Mouse (Mus musculus) right cerebral cortex, postnatal 14 days (tissue): ENCODE data around the gene Fam210b.
"Not testable (repeated sequence)": the region's sequence is repeated elsewhere in the genome, so short reads cannot be mapped to it uniquely, and the experiment has no call there.

ENCODE experiments used
- DNase-seq: peaks from one replicate; pipeline ENCODE4 v3.0.0; 2022

Fam210b gene

DNA sequence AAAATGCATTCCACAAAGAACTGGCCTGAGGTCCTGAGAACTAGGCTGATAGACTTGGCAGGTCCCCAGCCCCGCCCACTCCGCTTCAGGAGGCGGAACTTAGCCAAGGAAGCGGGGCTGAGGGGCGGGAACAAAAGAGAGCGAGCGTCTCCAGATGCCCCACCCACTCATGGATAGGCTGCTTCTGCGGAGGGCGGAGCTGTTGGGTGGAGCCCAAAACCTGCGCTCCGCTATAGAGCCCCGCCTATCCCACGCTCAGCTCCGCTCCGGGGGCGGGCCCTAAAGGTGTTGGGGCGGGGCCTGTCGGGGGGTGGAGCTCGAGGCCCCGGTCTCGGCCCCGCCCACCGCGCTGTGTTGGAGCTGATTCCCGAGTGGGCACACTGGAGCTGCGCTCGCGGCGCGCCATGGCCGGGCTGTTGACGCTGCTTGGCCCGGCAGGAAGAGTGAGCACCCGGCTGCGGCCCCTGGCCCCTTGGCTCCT, at the start of gene Fam210b:
Fam210b (plus strand) TSS at position 308 of the 481 bp plus-strand sequence.
- peak; percentile 93 for DNase-seq

DNA sequence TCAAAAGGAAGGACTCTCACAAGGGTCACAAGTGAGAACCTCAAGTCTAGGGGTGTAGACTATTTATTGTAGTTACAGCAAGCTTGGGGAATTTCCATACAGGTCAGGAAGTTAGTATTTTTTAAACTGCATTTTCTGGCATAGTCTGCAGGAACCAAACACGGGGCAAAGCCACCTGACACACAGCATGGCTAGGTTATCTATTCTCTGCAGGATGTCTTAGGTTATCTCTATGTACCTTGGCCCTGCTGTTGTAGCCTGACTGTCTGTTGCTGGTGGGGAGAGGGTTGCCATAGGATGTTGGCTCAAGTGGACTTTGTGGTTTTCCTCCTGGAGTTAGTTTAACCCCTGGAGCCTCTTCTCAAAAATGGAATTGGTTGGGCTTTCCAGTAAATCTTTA, 47.3 kb upstream of the Fam210b start:
- DNase-seq, result no peak

DNA sequence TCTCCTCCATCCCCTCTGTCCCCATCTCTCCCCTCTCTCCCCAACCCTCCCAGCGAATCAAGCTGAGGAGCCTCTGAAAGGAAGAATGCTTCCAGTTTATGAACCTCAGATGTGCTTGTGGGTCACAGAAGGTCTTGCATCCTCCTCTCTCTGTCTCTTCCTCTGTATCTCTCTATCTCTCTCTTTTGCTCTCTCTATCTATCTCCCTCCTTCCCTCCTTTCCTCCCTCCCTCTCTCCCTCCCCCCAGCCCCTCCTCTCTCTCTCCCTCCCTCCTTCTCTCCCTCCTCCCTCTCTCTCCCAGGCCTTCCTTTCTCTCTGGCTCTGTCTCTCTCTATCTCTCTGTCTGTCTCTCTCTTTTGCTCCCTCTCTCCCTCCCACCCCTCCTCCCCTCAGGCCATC, 46.8 kb upstream of the Fam210b start:
- DNase-seq, result no peak

DNA sequence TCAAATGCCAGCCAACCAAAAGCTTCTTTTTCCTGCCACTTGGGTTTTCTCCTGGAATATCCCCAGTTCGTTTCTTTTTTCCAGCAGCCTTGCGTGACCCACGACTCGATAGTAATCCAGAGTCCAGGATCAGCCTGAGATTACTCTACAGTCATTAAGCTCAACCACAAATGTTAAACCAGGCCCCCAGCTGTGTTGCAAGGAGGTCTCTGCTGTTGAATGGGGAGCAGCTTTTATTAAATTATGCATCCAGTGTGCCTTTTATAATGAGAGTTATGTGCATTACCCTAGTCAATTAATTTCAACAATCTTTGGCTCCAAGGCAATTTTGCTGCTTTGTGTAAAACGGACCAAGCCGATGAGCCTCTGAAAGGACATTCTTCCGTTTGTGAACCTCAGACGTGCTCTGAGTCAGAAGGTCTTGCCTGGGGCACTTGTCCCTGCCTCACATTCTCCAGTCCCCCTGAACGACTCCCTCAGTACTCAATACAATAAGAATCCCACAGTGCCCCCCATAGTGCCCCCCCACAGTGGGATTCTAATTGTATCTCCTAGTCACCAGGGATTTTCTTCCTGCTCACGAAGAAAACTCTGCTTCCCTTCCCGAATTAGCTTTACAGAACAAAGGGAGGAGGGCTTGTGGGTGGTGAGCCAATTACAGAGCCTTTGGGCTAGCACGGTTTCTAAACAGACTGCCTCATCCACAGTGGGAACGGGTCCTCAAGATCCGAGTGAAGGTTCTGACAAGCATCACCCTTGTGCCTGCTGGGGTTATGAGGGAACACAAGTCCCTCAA, 46.0 kb upstream of the Fam210b start:
- DNase-seq, result no peak

DNA sequence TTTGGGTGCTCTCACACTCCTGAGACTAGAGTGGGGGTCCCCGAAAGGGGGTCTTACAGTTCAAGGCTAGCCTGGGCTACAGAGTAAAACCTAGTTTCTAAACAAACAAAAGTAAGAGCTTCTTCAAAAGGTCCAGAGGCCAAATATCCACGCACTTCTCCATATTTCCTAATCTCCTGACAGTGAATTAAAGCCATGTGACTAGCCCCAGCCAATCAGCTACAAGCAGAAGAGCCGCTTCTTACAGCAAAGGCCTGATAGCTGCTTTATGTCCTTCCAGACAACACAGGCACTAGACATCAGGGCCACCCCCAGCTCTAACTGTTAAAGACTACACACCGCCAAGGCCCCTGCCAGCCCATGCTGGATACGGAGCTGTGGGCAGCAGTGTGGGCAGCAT, 43.0 kb upstream of the Fam210b start:
- DNase-seq, result no peak

DNA sequence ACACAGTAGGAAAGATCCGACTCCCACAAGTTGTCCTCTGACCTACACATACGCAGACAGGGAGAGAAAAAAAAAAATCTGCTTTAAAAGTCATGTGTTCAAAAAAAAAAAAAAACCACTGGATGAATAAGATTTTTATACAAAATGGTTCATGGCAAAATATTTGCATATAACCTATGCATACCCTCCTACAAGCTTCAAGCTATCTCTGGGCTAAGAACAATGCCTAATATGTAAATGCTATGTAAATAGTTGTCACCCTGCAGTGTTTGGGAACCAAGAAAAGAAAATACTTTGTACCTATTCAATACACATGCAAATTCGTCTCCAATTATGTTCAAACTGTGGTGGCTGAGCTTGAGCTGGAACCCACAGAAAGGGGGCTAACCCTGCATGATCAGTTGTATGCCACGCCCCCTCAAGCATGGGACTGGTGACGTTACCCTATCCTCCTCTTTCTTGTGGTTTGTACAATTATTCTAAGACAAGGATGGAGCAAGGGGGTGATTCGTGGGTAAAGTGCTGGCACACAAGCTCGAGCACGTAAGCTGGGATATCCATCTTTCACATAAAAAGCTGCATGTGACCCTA, 41.2 kb upstream of the Fam210b start:
- no peak for DNase-seq

DNA sequence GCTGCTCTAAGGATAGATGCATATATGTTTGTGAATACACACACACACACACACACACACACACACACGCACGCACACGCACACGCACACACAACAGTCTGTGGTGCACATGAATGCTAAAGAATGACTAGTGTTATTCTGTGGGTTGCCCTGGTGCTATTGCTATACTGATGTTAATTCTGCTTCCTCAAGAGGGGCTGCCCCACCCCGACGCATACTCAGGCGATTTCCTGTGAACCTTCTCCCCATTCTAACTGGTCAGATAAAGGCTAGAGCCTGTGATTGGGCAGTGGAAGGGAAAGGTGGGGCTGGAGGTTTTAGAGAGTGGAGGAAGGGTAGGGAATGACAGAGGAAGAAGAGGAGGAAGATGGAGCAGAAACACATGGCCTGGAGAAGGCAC, 39.8 kb upstream of the Fam210b start:
- not testable (repeated sequence) for DNase-seq

DNA sequence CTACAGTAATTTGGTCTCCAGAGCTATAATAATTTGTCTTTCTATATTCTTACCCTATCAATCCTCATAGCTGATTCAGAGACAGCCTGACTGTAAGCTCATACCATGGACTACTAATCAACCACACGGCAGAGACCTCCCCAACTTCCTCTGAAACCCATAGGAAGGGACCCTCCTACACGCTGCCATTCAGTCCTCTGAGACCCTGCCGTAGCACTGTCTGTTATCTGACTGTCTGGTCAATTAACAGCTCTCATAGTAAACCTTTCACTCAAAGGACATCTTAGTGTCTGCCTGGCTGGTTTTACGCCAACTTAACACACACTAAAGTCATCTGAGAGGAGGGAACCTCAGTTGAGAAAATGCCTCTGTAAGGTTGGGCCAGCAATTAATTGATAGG, 38.8 kb upstream of the Fam210b start:
- no peak for DNase-seq

DNA sequence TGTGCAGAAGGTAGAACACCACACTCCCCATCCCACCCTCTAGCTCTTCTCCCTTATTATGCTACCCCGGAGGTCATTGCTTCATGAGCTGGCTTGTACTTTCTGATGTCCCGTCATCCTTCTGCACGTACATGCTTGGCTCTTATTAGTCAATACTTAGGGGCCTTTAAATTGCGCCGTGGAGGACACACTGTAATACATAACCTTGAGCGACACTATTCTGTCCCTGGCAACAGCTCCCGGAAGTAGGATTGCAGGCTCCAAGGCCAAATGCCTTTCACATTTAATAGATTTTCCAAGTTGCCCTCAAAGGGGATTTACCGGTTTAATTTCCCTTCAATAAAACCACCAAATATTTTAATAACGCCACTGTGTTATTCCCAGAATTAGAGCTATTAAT, 33.6 kb upstream of the Fam210b start:
- no peak for DNase-seq

DNA sequence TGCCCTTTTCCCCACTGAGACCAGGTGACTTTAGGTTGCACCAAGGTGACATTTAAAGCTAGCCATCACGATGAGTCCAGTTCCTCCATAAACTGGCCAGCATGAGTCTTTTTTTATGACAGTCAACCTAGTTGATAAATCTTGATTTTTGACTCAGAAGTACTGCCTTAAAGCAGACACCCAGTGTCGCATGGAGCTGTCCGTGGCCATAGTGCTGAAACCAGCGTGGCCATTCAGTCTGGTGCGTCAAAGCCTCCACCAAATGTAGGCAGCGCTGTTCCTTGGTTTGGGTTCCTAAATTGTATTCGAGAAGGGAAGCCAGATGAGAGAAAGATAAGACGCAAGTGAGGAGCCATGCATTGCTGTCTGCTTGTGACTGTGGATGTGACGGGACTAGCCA, 24.5 kb upstream of the Fam210b start:
- peak; percentile 24 for DNase-seq

DNA sequence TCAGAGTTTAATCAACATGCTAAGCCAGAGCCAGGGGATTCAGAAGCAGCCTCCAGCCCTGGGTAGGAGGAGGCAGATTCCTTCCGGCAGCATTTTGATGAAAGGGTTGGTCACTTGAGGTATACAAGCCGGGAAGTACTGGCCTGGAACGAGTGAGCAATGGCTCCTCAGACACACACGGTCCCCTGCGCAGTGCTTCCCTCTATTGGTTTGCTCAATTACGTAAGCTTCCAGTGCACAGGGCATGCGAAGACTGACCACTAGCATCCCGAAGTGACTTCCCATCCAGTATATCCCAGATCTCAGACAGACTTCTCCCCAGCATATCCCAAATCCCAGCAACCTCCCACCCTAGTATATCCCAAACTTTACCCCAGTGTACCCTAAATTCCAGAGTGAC, 17.1 kb upstream of the Fam210b start:
- DNase-seq, result no peak

DNA sequence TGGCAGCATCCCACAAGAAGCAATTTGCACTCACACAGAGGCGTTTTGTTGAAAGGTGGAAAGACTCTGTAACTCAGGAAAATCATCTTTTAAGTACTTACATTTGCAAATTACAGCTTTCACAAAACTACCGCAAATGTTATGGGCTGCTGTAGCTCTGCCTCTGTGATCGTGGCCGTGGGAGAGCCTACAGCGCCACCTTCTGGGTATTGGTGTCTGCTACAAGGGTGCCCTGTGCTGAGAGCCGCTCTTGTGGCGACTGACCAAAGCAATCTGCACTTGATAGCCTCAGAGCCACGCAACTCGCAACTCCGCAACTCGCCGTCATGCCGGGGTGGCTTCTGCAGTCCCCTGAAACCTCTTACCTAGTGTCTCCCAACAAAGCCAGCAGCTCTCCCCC, 16.2 kb upstream of the Fam210b start:
- peak; percentile 84 for DNase-seq

DNA sequence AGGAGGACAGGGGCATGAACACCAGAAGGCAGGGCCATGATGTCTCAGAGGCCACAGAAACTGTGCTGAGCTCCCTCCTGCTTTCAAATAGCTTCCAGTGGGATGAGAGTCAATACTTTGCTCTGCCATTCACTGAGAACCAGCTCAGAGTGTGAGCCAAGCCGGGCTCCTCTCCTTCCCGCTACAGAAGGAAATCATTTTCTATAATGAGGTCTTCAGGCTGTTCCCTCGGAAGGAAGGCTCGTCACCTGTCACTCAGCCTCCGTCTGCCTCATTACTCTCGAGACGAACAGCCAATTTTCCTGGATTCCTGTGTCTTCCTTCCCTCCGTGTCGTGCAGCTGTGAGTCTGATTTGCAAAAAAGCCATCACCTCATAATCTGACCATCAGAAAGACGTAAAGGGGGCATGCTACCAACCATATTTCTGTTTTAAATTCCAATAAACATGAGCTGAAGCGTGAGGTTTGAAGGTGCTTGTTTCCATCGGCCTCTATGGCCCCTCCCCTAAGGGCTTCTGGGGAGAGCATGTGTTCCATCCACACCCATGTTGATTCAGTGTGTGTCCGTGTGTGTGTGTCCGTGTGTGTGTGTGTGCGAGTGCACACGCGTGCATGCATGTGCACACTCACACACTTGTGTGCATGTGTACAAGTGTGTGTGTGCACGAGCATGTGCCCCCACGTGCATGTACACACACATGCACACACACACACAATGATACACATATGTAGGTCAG, 7.0 kb upstream of the Fam210b start:
- no peak for DNase-seq

DNA sequence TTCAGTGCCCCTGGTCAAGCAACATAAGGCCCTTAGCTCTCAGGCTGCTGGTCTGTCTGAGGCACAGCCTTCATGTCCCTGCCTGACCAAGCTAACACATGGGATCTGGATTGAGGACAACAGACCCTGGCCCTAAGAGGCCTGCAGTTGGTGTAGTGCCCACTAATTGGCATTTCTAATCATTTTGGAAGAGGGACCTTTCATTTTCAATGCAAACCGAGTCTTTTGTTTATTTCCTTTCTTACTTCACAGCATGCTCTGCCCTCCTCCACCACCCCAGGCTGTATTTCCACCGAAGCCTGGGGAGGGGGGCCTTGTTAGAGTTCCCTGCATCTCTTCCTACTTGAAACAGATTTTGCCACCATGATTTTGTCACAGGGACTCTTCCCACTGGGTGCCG, 4.4 kb upstream of the Fam210b start:
- DNase-seq, result no peak

DNA sequence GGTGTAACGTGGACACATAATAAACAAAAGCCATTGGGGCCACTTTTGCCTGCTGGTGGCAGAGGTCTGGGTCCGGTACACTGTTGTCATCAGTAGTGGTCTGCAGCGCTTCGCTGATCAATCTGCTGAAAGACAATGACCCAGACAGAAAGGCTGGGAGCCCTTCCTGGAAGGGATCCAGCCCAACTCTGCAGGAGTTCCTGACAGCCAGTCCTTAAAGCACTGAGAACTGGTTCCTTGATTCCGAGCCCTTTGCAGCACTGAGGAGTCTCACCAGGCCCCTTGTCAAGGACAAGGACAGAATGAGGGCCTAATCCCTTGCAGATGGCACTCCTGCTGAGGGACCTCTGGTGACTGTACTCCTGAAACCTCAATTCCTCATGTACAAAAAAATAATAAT, 3.8 kb upstream of the Fam210b start:
- DNase-seq, result no peak

DNA sequence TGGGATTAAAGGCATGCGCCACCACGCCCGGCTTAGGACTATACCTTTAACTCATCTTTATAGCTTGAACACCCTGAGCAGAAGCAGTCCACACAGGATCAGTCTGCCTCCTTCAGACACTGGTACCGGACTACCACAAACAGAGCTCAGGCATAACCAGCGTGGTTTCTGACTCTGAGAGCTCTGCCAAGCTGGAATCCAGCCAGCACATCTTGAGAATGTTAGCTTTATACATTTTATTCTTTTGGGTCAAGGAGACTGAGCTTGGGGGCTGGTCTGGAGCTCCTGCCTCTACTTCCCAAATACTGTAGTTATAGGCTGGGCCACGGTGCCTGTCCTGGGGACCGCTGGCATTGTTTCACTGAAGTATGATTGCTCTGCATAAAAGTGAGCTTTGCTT, 1.6 kb upstream of the Fam210b start:
- no peak for DNase-seq

DNA sequence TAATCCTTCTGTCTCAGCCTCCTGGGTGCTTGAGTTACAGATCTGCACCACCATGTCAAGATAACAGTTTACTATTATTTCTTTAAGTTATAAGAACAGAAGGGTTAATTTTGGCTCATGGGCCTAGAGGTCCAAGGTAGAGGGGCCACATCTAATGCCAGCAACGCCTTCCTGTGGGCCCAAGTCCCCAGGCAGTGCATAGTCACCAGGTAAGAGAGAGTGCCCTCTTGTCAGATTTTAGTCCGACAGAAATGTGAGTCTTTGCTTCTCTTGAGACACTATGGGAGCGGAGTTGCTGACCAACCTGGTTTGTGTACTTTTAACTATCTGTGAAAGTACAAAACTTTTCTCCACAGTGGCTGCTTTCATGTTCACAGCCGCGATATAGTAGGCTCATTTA, 696 bp upstream of the Fam210b start:
- no peak for DNase-seq

DNA sequence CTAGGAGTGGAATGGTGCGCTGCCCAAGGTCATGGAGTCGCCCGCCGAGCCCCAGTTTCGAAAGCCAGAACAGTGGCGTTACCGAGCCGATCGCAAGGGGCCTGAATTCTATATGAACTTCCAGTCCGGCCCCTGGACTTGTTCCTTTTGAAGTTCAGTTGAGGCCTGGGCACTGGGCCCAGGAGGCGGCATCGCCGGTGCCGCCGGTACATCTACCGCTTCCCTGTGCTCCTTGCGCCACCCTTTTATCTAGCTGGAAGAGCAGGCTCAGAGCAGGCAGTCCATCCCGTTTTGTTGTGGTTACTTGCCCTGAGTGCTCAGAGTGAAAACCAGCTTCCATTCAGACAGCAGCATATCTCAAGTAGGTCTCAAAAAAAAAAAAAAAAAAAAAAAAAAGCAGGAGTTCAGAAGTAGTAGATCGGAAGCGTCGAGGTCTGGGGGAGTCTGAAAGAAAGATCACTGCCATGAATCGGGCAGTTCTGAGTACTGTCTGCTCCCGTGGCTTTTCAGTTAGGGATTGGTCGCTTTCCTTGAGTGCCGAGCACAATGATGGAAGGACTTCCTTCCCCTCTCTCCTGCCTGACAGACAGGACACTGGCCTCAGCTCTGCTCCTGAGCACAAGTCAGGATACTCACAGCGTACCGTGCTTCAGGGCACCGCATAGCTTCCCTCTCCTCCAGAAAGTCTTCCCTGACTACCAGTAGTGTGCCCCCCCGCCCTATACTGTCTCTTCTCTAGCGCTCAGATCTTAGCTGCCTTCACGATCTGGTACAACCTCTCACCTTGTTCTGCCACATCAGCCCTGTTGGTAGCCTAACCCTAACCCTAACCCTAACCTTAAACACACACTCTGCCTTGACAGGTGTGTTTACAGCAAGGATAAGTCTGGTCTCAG, 917 bp downstream of the Fam210b start:
- peak; percentile 20 for DNase-seq

DNA sequence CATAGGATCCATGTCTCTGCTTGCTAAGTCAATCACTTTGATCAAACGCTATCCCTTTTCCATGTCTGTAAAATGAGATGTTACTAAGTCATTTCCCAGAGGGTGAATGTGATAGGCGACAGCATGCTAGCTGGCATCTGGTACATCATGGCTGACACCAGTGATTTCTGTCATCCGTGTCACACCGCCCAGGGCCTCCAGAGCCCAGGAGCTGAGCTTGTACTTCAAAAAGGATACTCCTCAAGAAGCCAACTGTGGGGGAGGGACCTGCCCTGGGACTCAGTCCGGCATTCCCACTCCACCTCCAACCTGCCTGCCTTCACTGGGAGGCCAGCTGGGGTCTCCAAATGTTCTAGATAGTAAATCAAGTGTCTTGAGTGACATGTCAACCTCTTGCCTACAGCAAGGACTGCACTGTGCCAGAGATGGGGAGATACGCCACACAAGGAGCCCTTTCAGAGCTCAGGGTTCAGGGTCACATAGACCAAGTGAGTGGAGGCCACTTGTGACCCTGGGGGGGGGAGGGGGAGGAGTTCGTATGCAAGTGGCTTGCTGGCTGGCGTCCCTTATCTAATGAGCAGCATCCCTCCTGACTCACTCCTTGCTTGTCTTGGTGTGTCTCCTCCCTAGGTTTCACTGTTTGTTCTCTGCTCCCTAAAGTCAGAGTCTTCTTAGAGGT, 1.7 kb downstream of the Fam210b start:
- no peak for DNase-seq

DNA sequence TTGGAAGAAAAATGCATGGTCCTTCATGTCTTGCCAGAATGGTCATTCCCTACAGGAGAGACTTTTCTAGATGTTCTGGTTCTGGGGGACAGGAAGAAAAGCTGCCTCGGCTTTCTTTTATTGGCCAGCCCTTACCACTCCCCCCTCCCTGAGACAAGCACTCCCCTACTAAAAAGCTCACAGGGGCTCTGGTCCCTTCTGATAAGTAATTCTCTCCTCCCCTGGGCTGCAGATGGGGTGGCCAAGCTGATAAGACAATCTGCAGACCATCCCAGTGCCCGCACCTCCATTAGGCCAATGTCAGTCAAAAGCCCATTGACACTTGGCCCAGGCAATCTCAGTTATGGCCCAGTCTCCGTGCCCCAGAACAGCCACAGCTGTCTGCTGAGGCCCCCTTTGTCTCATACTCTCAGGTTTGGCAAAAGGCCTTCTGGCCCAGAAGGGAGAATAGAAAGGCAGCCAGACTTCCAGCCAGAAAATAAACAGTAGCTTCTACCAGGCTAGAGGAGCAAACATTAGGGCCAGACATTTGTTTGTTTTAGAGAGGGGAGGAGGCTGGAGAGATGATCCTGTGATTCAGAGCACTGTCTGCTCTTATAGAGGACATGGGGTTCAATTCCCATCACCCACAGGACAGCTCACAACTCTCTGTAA, 3.1 kb downstream of the Fam210b start:
- no peak for DNase-seq

DNA sequence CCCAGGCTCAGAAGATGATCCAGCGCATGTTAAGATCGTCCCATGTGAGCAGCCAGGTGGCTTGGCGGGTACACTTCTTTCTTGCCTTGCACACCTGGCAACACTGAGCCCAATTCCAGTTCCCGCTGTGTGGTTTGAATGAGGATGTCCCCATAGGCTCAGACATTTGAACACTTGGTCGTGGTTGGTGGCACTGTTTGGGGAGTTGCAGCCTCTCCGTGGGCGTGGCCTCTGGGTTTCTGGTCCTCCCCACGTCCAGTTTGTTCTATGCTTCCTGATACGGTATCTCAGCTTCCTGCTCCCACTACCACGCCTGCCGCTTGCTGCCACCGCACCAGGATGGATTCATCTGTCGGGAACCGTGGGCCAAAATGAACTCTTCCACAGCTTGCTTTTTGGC, 4.4 kb downstream of the Fam210b start:
- DNase-seq, result no peak

DNA sequence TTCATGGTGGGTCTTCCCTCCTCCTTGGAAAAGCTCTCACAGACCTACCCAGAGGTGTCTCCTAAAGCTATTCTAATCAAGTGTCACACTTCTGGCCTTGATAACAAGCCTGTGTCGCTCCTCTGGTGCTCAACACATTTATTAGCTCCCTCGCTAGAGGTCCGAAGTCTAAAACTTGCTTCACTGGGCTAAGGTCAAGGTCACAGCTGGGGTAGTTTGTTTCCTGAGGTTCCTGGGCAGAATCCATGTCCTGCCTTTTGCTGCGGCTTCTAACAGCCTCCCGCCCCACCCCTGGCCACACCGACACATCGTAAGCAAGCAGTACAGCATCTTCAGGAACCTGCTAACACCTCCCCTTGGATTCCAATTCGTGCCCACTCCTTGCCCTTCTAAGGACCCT, 5.4 kb downstream of the Fam210b start:
- no peak for DNase-seq
